8 mouse cellular contexts compared by ENCODE assay signal in genomic region chr1:105630481-105630880, GRCm38 (mm10). TPM values are rescaled to one million over a fixed set of nuclear protein-coding genes. Genes with fewer than 3 reads are reported as not detected.
DNase-seq lines count a peak whose midpoint lies in the region; ATAC-seq and TF ChIP-seq lines count a peak whose summit lies in the region.

No protein-coding gene starts in this region.

- TF ChIP-seq CTCF in lung, adult 2 months (IDR thresholded peaks at IDR 0.05; ENCODE audit: insufficient read depth, low read length), result peak; percentile 6; the same call in 1 of the 2 replicates

- no peak overlapping the region for H3K9ac ChIP-seq in forebrain, embryonic 13.5 days

- WGBS in heart, embryonic 10.5 days, result 32% methylated on average over 3 of the region's 3 CpGs
- 36% methylated on average over 3 of the region's 3 CpGs for WGBS in forebrain, embryonic 13.5 days
- 32% methylated on average over 3 of the region's 3 CpGs for WGBS in lung, adult 2 months

- no peaks in the 10 kb centered on the region for H3K4me1 ChIP-seq in heart, embryonic 10.5 days
- H3K4me1 ChIP-seq in forebrain, embryonic 13.5 days, result no peaks in the 10 kb centered on the region
- no peaks in the 10 kb centered on the region for H3K4me1 ChIP-seq in lung, adult 2 months (ENCODE audit: control insufficient read depth, insufficient read depth, low read length)

- TF ChIP-seq POLR2A in lung, adult 2 months (IDR thresholded peaks at IDR 0.05; ENCODE audit: borderline replicate concordance, extremely low read depth, low read depth, low read length), result no peak

- H3K27ac ChIP-seq in heart, embryonic 10.5 days, result no peak overlapping the region
- no peak overlapping the region for H3K27ac ChIP-seq in forebrain, embryonic 13.5 days

- peak; percentile 76 for ATAC-seq in forebrain, embryonic 13.5 days

- H3K27me3 ChIP-seq in heart, embryonic 10.5 days (ENCODE audit: insufficient read depth, poor library complexity, severe bottlenecking), result no peaks in the 10 kb centered on the region
- no peaks in the 10 kb centered on the region for H3K27me3 ChIP-seq in forebrain, embryonic 13.5 days

- no peak overlapping the region for H3K4me3 ChIP-seq in heart, embryonic 10.5 days
- H3K4me3 ChIP-seq in forebrain, embryonic 13.5 days, result no peak overlapping the region
- H3K4me3 ChIP-seq in lung, adult 2 months (replicated peaks; ENCODE audit: extremely low read depth, low read depth, low read length), result no peak overlapping the region

- H3K4me2 ChIP-seq in forebrain, embryonic 13.5 days, result no peak overlapping the region

- DNase-seq in heart, postnatal 4 days, result peak; percentile 13
- no peak for DNase-seq in heart, embryonic 10.5 days (ENCODE audit: low spot score)
- peak; percentile 30 for DNase-seq in CD4-positive helper T cell, adult 2 months (ENCODE audit: low read depth, low spot score)
- DNase-seq in adipocyte (ENCODE audit: low spot score), result peak; percentile 63
- DNase-seq in lung, adult 2 months, result no peak
- DNase-seq in skeletal muscle tissue, adult 2 months (ENCODE audit: low read depth, low spot score), result peak; percentile 6
- no peak for DNase-seq in adrenal gland, postnatal 4 days (ENCODE audit: low spot score in 2 of 2)

- no peaks in the 10 kb centered on the region for H3K9me3 ChIP-seq in heart, embryonic 10.5 days
- no peaks in the 10 kb centered on the region for H3K9me3 ChIP-seq in forebrain, embryonic 13.5 days (replicated peaks)

- peaks cover 4% of the 10 kb centered on the region; the same call in 1 of the 2 replicates for H3K36me3 ChIP-seq in heart, embryonic 10.5 days
- H3K36me3 ChIP-seq in forebrain, embryonic 13.5 days (ENCODE audit: poor library complexity, severe bottlenecking), result no peaks in the 10 kb centered on the region

RNA-seq across cellular contexts. Expression of gene Pign, which starts 33.0 kb away (rescaled TPM):
- 10 to 100 TPM; 23.6 to 25.7 TPM for total RNA-seq in heart, postnatal 4 days (2021)
- polyA plus RNA-seq in heart, embryonic 10.5 days (2016; fragmentation: Nextera tagmentation; extraction: Ambion mirVana), result 12.8 and 14.9 TPM in 2 replicates
- polyA plus RNA-seq in forebrain, embryonic 13.5 days (2015; fragmentation: Nextera tagmentation; extraction: Ambion mirVana), result 9.4 and 10.4 TPM in 2 replicates
- polyA plus RNA-seq in lung, adult 2 months (2012; rRNA removed), result 16.5 and 27.6 TPM in 2 replicates
- total RNA-seq in adrenal gland, postnatal 4 days (2021), result 10 to 100 TPM; 44.1 to 54.4 TPM

RNA-seq across cellular contexts. Expression of gene Relch, which starts 33.2 kb away (rescaled TPM):
- total RNA-seq in heart, postnatal 4 days (2021), result 10 to 100 TPM; 28.4 to 35.7 TPM
- polyA plus RNA-seq in heart, embryonic 10.5 days (2016; fragmentation: Nextera tagmentation; extraction: Ambion mirVana), result 21.4 and 21.8 TPM in 2 replicates
- 35.2 and 35.5 TPM in 2 replicates for polyA plus RNA-seq in forebrain, embryonic 13.5 days (2015; fragmentation: Nextera tagmentation; extraction: Ambion mirVana)
- 21.0 and 21.1 TPM in 2 replicates for polyA plus RNA-seq in lung, adult 2 months (2012; rRNA removed)
- 10 to 100 TPM; 65.1 to 65.2 TPM for total RNA-seq in adrenal gland, postnatal 4 days (2021)

Comparison
In these comparisons a context has a peak if more than half of its experiments do, and no peak if none do; other contexts are left out.
1. DNase-seq: peak in heart, postnatal 4 days (single experiment), CD4-positive helper T cell, adult 2 months (single experiment), adipocyte (single experiment) and skeletal muscle tissue, adult 2 months (single experiment); none in heart, embryonic 10.5 days (single experiment), lung, adult 2 months (single experiment) and adrenal gland, postnatal 4 days (0 of 2).